Mouse (Mus musculus): ENCODE measurements around the gene Ube2o.

The Ube2o gene

GRCm38 (mm10) chr11:116488207-116488606, 93.0 kb downstream of the Ube2o start:
- DNase-seq (ENCODE audit: extremely low spot score) = no peak
